Mouse (Mus musculus): ENCODE results near the gene Pigl. TPM values are rescaled to one million over a fixed set of nuclear protein-coding genes. Genes with fewer than 3 reads are reported as not detected.

Pigl gene
- total RNA-seq, 2 experiments from 2014 or later, result 2.0 to 12.0 TPM

DNA sequence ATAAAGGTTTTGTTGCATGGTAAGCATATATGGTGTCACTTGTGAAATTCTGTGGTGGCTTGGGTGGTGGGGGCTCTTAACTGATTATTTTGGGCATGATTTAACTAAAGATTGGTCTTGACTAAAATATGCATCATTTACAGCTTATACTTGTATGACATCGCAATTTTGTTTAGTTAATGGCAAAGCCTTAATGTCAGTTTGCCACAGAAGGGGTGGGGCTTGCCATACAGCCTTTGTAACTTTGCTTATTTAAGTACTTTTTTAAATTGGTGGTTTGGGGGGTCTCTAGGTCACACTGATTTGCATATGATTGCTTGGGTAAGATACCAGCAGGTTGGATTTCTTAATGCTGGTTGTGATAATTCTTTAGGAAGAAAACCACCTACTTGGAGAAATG, 94.9 kb downstream of the Pigl start:
- no peak for ATAC-seq (replicated peaks; ENCODE audit: low FRiP score, low TSS enrichment, poor library complexity, severe bottlenecking)

DNA sequence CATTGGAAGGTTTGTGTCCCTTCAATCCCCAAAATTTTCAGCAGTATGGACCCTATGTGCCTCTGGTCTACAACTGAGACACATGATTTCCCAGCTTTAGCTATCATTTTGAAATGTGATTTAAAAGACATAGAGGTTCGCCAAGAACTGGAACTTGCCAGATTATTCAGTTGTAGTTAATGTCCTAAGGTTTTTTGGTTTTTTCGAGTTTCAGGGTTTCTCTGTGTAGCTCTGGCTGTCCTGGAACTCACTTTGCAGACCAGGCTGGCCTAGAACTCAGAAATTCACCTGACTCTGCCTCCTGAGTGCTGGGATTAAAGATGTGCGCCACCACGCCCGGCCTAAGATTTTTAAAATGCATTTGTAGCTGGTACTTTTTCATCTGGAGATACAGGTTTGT, 95.4 kb downstream of the Pigl start:
- ATAC-seq (replicated peaks; ENCODE audit: low FRiP score, low TSS enrichment, poor library complexity, severe bottlenecking), result no peak

DNA sequence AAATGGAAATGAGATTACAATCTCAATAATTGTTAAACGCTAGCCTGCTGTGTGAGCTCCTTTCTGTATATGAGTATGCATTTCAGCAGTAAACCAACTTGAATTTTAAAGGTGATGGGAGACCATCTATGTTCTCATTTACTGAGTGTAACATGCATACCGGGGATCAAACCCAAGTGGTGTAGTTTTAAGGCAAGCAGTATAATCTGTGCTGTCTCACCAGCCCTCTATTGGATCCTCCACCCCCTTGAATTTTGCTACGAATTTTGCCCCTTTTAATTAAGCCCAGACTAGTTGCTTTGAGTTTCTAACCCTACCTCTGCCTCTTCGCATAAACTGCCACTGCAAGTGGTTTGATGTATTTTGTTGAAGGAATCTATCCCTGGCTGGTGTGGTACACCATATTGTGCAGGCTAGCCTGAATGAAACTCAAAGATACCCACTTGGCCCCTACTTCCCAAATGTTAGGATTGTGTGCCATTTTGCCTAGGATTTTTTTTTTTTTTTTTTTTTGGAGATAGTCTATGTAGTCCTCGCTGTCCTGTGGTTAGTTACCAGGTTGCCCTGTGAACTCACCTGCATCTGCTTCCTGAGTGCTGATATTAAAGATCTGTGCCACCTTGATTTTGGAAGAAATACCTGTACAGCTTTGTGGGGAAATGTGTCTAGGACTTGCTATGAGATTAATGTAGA, 96.0 kb downstream of the Pigl start:
- no peak for ATAC-seq (replicated peaks; ENCODE audit: low FRiP score, low TSS enrichment, poor library complexity, severe bottlenecking)

DNA sequence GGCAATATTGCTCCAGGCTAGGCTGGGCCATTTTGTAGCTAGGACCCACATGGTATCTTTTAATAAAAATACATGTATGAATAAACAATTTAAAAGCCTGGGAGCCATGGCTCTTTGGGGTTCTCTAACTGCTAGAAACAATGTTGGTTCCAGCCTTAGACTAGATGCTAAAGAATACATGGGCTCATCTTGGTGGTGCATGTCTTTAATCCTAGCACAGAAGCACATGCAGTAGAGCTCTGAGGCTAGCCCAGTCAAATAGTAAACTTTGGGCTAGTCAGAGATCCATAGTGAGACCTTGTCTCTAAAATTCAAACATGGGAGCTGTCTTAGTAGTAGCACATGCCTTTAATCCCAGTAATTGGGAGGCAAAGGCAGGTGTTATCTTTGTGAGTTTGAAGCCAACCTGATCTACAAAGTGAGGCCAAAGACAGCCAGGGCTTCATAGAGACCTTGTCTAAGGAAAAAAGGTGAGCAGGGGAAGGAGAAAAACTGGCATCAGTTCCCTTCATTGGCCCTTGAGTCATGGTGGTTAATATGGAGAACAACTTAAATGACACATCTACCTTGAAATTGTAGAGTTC, 96.8 kb downstream of the Pigl start:
- no peak for ATAC-seq (replicated peaks; ENCODE audit: low FRiP score, low TSS enrichment, poor library complexity, severe bottlenecking)

DNA sequence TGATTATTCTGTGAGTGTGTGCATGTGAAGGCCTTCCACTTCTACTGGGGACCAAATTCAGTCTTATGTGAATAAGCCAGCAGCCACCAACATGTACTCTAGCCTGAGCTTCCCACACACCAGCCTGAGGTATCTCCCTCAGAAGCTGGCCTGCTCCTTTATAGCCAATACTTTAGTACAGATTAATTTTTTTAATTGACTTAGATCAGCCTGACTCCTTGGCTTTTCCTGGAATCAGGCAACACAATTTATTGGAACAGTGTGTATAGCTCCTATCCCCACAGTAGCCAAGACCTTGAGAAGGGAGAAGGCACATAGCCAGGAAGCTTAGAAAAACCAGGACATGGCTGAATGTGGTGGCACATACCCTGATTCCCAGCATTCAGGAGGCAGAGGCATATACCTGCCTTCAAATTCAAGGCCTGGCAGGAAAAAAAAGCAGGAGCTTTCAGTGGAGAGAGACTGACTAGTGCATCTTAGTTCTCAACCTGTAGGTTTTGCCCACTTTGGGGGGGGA, 97.7 kb downstream of the Pigl start:
- no peak for ATAC-seq (replicated peaks; ENCODE audit: low FRiP score, low TSS enrichment, poor library complexity, severe bottlenecking)

DNA sequence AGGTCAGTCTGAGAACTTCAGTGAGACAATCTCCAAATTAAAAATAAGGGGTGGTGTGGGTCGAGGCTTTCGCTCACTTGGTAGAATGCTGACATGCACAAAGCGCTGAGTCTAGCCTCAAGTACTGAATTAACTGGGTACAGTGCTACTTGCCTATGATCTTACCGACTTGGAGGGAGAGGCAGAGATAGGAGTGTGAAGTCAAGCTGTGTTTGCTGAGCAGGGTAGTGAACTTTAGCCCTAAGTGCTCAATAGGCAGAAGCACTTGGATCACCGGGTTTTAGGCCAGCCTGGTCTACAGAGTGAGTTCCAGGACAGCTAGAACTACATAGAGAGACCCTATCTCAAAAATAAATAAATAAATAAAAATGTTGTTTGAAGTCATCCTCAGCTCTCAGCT, 98.9 kb downstream of the Pigl start:
- no peak for ATAC-seq (replicated peaks; ENCODE audit: low FRiP score, low TSS enrichment, poor library complexity, severe bottlenecking)

DNA sequence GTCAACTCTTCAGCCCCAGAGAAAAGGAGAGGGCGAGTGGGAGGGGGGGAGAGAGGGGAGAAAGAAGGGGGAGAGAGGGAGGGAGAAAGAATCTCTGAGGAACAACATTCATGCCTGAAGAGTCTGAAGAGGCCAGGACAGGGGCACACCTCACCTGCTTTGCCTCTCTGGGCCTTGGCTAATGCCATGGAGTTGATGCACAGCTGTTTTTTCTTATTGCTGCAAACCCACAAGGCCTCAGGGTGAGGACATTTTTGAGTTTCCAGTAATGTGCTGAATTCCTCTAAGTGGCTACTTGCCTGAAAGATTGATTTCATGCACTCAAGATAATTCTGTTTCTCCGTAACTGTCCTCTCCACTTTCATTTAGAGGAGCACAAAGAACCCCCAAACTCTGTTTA, 99.9 kb downstream of the Pigl start:
- no peak for ATAC-seq (replicated peaks; ENCODE audit: low FRiP score, low TSS enrichment, poor library complexity, severe bottlenecking)

DNA sequence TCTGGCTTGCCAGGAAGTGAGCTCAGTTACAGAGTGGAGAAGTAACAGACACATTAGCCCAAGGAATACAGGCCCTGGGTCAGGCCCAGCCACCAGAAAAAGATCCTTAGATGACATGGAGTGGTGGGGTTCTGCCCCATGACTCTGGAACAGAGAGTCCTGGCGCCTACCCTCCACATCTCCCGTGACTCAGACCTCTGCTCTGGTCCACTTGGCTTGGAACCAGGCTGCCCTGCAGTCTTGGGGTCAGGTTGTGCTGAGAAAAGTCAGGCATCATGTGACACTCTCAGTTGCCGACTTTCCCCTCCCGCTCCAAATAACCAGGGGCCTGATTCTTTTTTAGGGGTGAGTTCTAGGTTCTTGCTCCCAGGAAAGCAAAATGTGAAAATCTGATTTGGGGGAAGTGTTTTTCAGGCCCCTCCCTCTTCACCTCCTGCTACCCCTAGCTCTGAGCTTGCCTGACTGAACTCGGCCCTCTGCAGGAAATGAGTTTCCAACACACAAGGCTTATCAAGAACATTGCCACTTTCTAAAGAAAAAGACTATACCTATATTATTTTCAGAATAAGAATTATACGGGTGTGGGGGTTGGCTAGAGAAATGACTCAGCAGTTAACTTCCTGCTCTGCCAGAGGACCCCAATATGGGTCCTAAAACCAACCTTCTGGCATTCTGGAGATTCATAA, 100.8 kb downstream of the Pigl start:
- no peak for ATAC-seq (replicated peaks; ENCODE audit: low FRiP score, low TSS enrichment, poor library complexity, severe bottlenecking)

DNA sequence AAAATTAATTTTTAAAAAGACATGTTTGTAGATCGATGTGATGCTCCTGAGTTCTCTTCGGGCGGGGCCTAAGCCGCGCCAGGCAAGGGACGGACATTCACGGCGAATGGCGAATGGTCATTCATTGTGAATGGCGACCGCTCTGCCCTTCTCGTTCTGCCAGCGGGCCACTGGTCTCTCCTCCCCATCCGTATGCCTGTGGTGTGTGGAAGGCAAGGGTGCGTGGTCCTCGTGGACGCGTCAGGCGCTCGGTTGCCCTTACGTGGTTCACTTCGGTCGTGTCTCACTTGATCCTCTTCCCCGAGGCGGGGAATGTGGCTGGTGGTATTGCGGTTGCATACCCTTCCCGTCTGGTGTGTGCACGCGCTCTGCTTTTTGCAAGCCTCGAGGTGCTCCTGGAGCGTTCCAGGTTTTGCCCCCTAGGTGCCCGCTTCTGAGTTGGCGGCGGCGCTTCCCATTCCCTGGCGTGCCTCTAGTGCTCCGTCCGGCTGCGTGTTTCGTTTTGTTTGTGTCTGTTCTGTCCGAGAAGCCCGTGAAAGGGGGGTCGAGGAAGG, 102.3 kb downstream of the Pigl start:
- 0 out of 2 replicates have a peak, but pooled peaks have one; percentile 28 for ATAC-seq (replicated peaks; ENCODE audit: low FRiP score, low TSS enrichment, poor library complexity, severe bottlenecking)

DNA sequence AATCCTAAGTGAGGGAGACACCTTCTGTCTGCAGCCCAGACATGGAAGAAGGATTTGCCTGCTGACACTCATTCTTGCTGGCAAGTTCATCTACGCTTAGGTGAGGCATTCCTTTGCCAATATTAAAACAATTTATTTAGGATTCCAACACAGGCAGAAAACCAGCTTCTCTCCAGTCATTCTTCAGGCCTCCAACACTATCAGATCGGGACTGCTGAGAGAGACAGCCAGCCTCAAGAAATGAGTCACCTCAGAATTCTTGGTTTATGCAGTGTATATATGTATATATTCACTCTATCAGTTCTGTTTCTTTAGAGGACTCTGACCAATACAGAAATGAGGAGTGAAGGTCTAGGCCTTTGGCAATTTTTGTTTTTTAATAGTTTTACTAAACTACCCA, 105.3 kb downstream of the Pigl start:
- ATAC-seq (replicated peaks; ENCODE audit: low FRiP score, low TSS enrichment, poor library complexity, severe bottlenecking), result no peak

Other genes starting within 250 kb of the Pigl start
- not detected in 2 replicates for gene Adora2b, start 209.5 kb upstream of the Pigl start, total RNA-seq (2014; fragmentation: Nextera tagmentation)
- gene Adora2b, start 209.5 kb upstream of the Pigl start, total RNA-seq (2017), result not detected in 2 replicates
- gene Zswim7, start 177.1 kb upstream of the Pigl start, total RNA-seq (2014; fragmentation: Nextera tagmentation), result 14.7 and 14.9 TPM in 2 replicates
- 7.7 and 9.5 TPM in 2 replicates for gene Zswim7, start 177.1 kb upstream of the Pigl start, total RNA-seq (2017)
- gene Ttc19, start 177.0 kb upstream of the Pigl start, total RNA-seq (2014; fragmentation: Nextera tagmentation), result 9.9 and 14.9 TPM in 2 replicates
- gene Ttc19, start 177.0 kb upstream of the Pigl start, total RNA-seq (2017), result 12.1 and 23.5 TPM in 2 replicates
- gene Ncor1, start 81 bp downstream of the Pigl start, total RNA-seq (2014; fragmentation: Nextera tagmentation), result 282 and 352 TPM in 2 replicates
- gene Ncor1, start 81 bp downstream of the Pigl start, total RNA-seq (2017), result 261 and 277 TPM in 2 replicates
- 113 and 115 TPM in 2 replicates for gene Cenpv, start 80.8 kb downstream of the Pigl start, total RNA-seq (2014; fragmentation: Nextera tagmentation)
- gene Cenpv, start 80.8 kb downstream of the Pigl start, total RNA-seq (2017), result 56.1 and 64.9 TPM in 2 replicates
- gene Ubb, start 92.7 kb downstream of the Pigl start, total RNA-seq (2014; fragmentation: Nextera tagmentation), result 729 and 731 TPM in 2 replicates
- gene Ubb, start 92.7 kb downstream of the Pigl start, total RNA-seq (2017), result 1,059 and 1,094 TPM in 2 replicates
- 31.3 and 45.4 TPM in 2 replicates for gene Trpv2, start 116.0 kb downstream of the Pigl start, total RNA-seq (2014; fragmentation: Nextera tagmentation)
- gene Trpv2, start 116.0 kb downstream of the Pigl start, total RNA-seq (2017), result 12.2 and 25.6 TPM in 2 replicates
- gene Lrrc75a, start 190.1 kb downstream of the Pigl start, total RNA-seq (2014; fragmentation: Nextera tagmentation), result 2.1 and 3.1 TPM in 2 replicates
- gene Lrrc75a, start 190.1 kb downstream of the Pigl start, total RNA-seq (2017), result 0.99 and 1.8 TPM in 2 replicates
- 16.4 and 29.7 TPM in 2 replicates for gene Mmgt2, start 190.2 kb downstream of the Pigl start, total RNA-seq (2014; fragmentation: Nextera tagmentation)
- gene Mmgt2, start 190.2 kb downstream of the Pigl start, total RNA-seq (2017), result 9.1 and 14.8 TPM in 2 replicates